Mouse (Mus musculus) brain, embryonic 14.5 days (tissue): ENCODE results near the gene Stag3. TPM values are rescaled to one million over a fixed set of nuclear protein-coding genes. Genes with fewer than 3 reads are reported as not detected.
A peak's percentile ranks its signal among the peaks of the same experiment; 100 is the strongest.

Source experiments
- DNase-seq: peaks from one replicate; pipeline ENCODE4 v3.0.0-alpha.2; 2011; ENCODE audit warnings: low read depth
- CTCF ChIP-seq: fragments of 200-500 bp; IDR thresholded peaks from 2 replicates; pipeline ENCODE4 v1.5.1; 2012; ENCODE audit warnings: inconsistent platforms, mild to moderate bottlenecking, moderate library complexity, borderline replicate concordance; ENCODE audit not compliant: insufficient read depth, insufficient read length; ENCODE audit errors: extremely low read depth
- POLR2A ChIP-seq: fragments of 200-500 bp; IDR thresholded peaks from 2 replicates; pipeline ENCODE4 v1.6.1; 2012; ENCODE audit warnings: mild to moderate bottlenecking, inconsistent platforms, borderline replicate concordance; ENCODE audit not compliant: poor library complexity, insufficient read depth, insufficient read length, severe bottlenecking; ENCODE audit errors: extremely low read depth
- polyA plus RNA-seq: library from polyadenylated mRNA; depleted of rRNA; stranded (reverse); fragments of >200 nt; gene quantifications from 2 replicates; pipeline ENCODE4 v1.2.3, GENCODE M21; 2012

The Stag3 gene
- polyA plus RNA-seq, 1 experiment: 19.6 TPM

- TF ChIP-seq CTCF: no peak
- TF ChIP-seq POLR2A: no peak
- DNase-seq: peak; percentile 59
Observed at GRCm38 (mm10) chr5:138272409-138272923, 7.6 kb upstream of the Stag3 start, which contains the start of gene Gal3st4. Gal3st4 (minus strand) TSS chr5:138272840.

GRCm38 (mm10) chr5:138274186-138274585 is 5.9 kb upstream of the Stag3 start:
- no peak for DNase-seq

GRCm38 (mm10) chr5:138275216-138276050 is 4.6 kb upstream of the Stag3 start:
- TF ChIP-seq POLR2A: no peak
- no peak for TF ChIP-seq CTCF
- peak; percentile 60 for DNase-seq

More at GRCm38 (mm10) chr5:138274186-138274585, 5.9 kb upstream of the Stag3 start:
- no peak for TF ChIP-seq POLR2A
- TF ChIP-seq CTCF: no peak

GRCm38 (mm10) chr5:138277994-138278393 is 2.0 kb upstream of the Stag3 start:
- TF ChIP-seq CTCF: no peak
- TF ChIP-seq POLR2A: no peak
- peak; percentile 22 for DNase-seq

- no peak for DNase-seq
- TF ChIP-seq POLR2A: no peak
- no peak for TF ChIP-seq CTCF
Observed at GRCm38 (mm10) chr5:138280425-138280768, 357 bp downstream of the Stag3 start.

- DNase-seq: no peak
Observed at GRCm38 (mm10) chr5:138280829-138281228, 789 bp downstream of the Stag3 start.

GRCm38 (mm10) chr5:138281798-138282197 is 1.8 kb downstream of the Stag3 start:
- DNase-seq: no peak
- no peak for TF ChIP-seq CTCF
- no peak for TF ChIP-seq POLR2A

More at GRCm38 (mm10) chr5:138280829-138281228, 789 bp downstream of the Stag3 start:
- no peak for TF ChIP-seq CTCF
- TF ChIP-seq POLR2A: no peak

GRCm38 (mm10) chr5:138283540-138283939 is 3.5 kb downstream of the Stag3 start:
- DNase-seq: no peak
- TF ChIP-seq POLR2A: no peak
- TF ChIP-seq CTCF: peak; percentile 2; the same call in 1 of the 2 replicates

- TF ChIP-seq CTCF (peak; percentile 14; the same call in 1 of the 2 replicates), POLR2A (no peak)
- no peak for DNase-seq
Observed at GRCm38 (mm10) chr5:138287861-138288260, 7.8 kb downstream of the Stag3 start.

- no peak for DNase-seq
- no peak for TF ChIP-seq CTCF
- no peak for TF ChIP-seq POLR2A
Observed at GRCm38 (mm10) chr5:138291638-138292037, 11.6 kb downstream of the Stag3 start.

- no peak for DNase-seq
- no peak for TF ChIP-seq POLR2A
- TF ChIP-seq CTCF: no peak
Observed at GRCm38 (mm10) chr5:138294158-138294557, 14.1 kb downstream of the Stag3 start.

GRCm38 (mm10) chr5:138299613-138300012 is 19.6 kb downstream of the Stag3 start:
- no peak for DNase-seq
- TF ChIP-seq CTCF: no peak

GRCm38 (mm10) chr5:138312795-138313194 is 32.8 kb downstream of the Stag3 start:
- TF ChIP-seq POLR2A (no peak), CTCF (no peak)
- DNase-seq: no peak
